Mouse (Mus musculus) midbrain, embryonic 16.5 days (tissue): ENCODE results near the gene Podnl1. TPM values are rescaled to one million over a fixed set of nuclear protein-coding genes. Genes with fewer than 3 reads are reported as not detected.

Experiments used
- ATAC-seq: fragments of 200-750 bp; cut with Nextera tagmentation; 2 replicates; pipeline ENCODE4 v1.8.0; 2017; ENCODE audit warnings: moderate TSS enrichment
- H3K27ac ChIP-seq: fragments of 300-500 bp; sonication (generic); 2 replicates; pipeline ENCODE4 v1.5.1; 2014; ENCODE audit warnings: mild to moderate bottlenecking, low read length, mixed read lengths
- H3K27me3 ChIP-seq: fragments of 300-500 bp; sonication (generic); 2 replicates; pipeline ENCODE4 v1.6.1; 2014; ENCODE audit warnings: low read depth, low read length, mixed read lengths; ENCODE audit not compliant: control insufficient read depth, insufficient read depth
- H3K36me3 ChIP-seq: fragments of 300-500 bp; sonication (generic); 2 replicates; pipeline ENCODE4 v1.6.1; 2014; ENCODE audit warnings: mild to moderate bottlenecking, low read length, moderate library complexity, mixed read lengths; ENCODE audit not compliant: control insufficient read depth, insufficient read depth
- H3K4me1 ChIP-seq: fragments of 300-500 bp; sonication (generic); 2 replicates; pipeline ENCODE4 v1.6.1; 2014; ENCODE audit warnings: mild to moderate bottlenecking, low read length, mixed read lengths; ENCODE audit not compliant: control insufficient read depth, insufficient read depth
- H3K4me2 ChIP-seq: fragments of 300-500 bp; sonication (generic); 2 replicates; pipeline ENCODE4 v1.6.1; 2014; ENCODE audit warnings: mild to moderate bottlenecking, low read length, mixed read lengths
- H3K4me3 ChIP-seq: fragments of 300-500 bp; sonication (generic); 2 replicates; pipeline ENCODE4 v1.5.1; 2014; ENCODE audit warnings: low read depth, mild to moderate bottlenecking, low read length, moderate library complexity, mixed read lengths
- H3K9ac ChIP-seq: fragments of 300-500 bp; sonication (generic); 2 replicates; pipeline ENCODE4 v1.6.1; 2014; ENCODE audit warnings: low read depth, low read length, mixed read lengths
- H3K9me3 ChIP-seq: fragments of 300-500 bp; sonication (generic); replicated peaks from 2 replicates; pipeline ENCODE4 v1.6.1; 2014; ENCODE audit warnings: mild to moderate bottlenecking, low read length, mixed read lengths; ENCODE audit not compliant: control insufficient read depth, poor library complexity, severe bottlenecking
- WGBS: fragments of 180-500 bp; shearing (Covaris S2); extraction: QIAGEN DNeasy Blood & Tissue Kit; methylation state at CpG from one replicate; pipeline ENCODE4 v1.1.7; 2014; 5-methylcytosine and 5-hydroxymethylcytosine counted together
- polyA plus RNA-seq: library from polyadenylated mRNA; unstranded; fragments of >200 nt; fragmentation: Nextera tagmentation; extraction: Ambion mirVana; gene quantifications from 2 replicates; pipeline ENCODE4 v1.2.1, GENCODE M21; 2015

Gene Podnl1
- polyA plus RNA-seq, 1 experiment from 2014 or later = 0.53 TPM

DNA sequence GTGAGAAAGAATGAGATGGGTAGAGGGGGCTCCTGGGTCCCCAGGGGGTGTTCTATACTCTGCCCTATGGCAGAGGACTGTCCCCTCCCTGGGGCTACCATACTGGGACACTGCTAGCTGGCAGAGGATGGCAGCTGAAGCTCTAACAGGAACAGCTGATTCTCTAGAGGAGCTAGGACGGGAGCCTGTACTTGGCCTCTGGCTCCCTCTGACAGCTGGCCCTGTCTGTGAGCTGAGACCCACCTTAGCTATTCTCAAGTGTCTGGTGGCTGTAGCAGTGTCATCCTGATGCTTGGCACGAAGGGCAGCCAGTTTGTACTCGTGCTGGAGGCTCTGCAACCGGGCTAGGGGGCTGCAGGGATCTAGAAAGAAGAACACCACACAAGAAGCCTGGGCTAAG is 15.0 kb downstream of the Podnl1 start:
- Histone ChIP-seq H3K27ac (no peak overlapping the region), H3K4me2 (no peak overlapping the region), H3K27me3 (no peaks in the 10 kb centered on the region), H3K9ac (no peak overlapping the region), H3K36me3 (peaks cover 63% of the 10 kb centered on the region), H3K4me3 (no peak overlapping the region), H3K4me1 (peaks cover under 1% of the 10 kb centered on the region), H3K9me3 (no peaks in the 10 kb centered on the region)
- ATAC-seq = no peak
- WGBS = 88% methylated on average over 4 of the region's 4 CpGs

DNA sequence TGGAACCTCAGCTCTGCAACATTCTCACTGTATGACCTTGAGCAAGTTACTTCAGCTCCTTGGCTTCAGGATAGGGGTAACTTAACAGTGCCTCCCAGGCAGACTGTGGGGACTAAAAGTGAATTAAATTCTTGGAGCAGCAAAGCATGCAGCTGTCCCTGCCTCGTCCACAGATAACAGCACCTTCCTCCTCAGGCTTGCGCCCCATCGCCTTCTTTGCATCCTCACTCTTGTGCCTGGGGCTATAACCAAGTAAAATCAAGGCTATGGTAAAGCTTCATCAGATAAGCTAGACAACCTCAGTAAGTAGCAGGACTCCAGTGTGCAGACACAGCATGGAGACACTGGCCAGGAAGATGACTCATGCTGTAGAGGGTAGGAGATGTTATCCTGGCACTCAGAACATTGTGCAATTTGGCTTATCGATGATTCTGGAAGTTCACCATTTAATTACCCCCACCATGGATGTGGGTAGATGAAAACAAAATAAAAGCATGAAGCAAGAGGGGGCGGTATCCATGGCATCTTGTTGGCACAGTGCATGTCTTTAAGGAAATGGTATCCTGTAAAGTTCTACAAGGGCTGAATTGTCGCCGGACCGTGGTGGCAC is 19.0 kb downstream of the Podnl1 start:
- Histone ChIP-seq H3K9me3 (no peaks in the 10 kb centered on the region), H3K4me1 (peaks cover 19% of the 10 kb centered on the region), H3K27me3 (no peaks in the 10 kb centered on the region), H3K27ac (no peak overlapping the region), H3K36me3 (peaks cover 36% of the 10 kb centered on the region), H3K9ac (no peak overlapping the region), H3K4me2 (no peak overlapping the region), H3K4me3 (no peak overlapping the region)
- ATAC-seq = no peak
- WGBS = 94% methylated on average over 8 of the region's 8 CpGs

DNA sequence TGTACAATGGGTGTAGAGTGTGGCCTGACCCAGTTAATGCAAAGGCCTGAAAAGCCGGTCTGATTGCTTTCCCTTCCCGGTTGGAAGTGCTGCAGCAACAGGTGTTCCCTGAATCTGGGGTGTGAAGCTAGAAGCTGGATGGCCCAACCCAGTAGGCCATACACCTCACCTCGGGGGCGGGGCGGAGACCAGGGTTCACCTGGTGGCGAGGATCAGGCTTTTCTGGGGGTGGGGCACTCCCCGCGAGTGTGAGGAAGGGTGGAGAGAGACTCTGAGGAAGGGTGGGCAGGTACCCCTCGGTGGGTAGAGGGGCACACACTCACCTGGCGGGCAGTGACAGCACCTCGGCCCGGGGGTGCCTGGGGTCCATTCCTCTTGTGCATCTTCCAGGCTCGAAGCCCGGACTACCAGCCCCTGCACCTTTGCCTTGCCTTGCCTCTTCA is 21.6 kb downstream of the Podnl1 start:
- Histone ChIP-seq H3K4me1 (peaks cover 19% of the 10 kb centered on the region), H3K9me3 (no peaks in the 10 kb centered on the region), H3K36me3 (peaks cover 14% of the 10 kb centered on the region), H3K27me3 (no peaks in the 10 kb centered on the region), H3K27ac (no peak overlapping the region; the same call in 1 of the 2 replicates), H3K4me3 (peak overlapping the region; percentile 57), H3K4me2 (peak overlapping the region; percentile 81), H3K9ac (peak overlapping the region; percentile 72)
- ATAC-seq = peak; percentile 77
- 6% methylated on average over 14 of the region's 14 CpGs for WGBS

DNA sequence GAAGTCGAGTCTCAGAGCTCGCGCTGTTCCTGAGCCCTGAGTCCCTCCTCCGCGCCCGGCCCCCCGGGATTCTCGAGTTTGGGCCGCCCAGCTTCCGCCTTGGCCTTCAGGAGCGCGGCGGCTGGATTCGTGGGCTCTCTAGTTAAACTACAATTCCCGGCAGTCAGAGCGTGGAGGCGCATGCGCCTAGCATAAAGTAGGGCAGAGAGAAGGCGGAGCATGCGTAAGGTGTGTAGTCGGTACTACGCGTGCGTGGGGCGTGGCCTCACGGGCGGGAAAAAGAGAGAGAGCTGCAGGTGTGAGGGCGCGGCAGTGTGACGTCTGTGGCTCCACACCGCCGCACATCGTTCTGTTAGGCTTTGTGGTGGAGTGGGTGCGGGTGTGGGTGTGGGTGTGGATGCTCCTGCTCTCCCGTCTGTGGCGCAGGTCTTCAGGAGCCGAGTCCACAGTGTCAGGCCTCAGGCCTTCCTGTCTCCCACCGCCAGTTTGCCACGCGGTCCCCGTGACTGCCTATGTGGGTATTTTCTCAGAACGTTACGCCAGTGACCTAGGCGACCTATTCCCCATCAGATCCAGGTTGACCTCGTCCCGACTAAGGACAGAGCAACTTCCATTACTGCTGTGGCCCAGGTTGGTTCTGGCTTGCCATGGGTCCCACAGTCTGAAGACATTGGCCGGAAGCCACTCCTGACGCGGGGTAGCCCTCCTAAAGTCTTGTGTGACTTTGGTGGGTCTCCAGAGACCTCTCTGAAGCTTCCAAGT is 22.2 kb downstream of the Podnl1 start, which contains the start of the genes Cc2d1a and 4930432K21Rik:
Gene Cc2d1a, minus strand, starts transcription at position 168 of the 762 bp plus-strand sequence.
Gene 4930432K21Rik, plus strand, starts transcription at position 257 of the 762 bp plus-strand sequence.
- H3K4me1 ChIP-seq = peaks cover 19% of the 10 kb centered on the region
- peak; percentile 95 for ATAC-seq
- H3K36me3 ChIP-seq = peaks cover 9% of the 10 kb centered on the region
- no peaks in the 10 kb centered on the region for H3K9me3 ChIP-seq
- H3K27me3 ChIP-seq = no peaks in the 10 kb centered on the region
- H3K4me3 ChIP-seq = peak within 1 kb of the TSS; percentile 57
- peak within 1 kb of the TSS; percentile 72 for H3K9ac ChIP-seq
- peak within 1 kb of the TSS; percentile 6; the same call in 1 of the 2 replicates for H3K27ac ChIP-seq
- 16% methylated on average over 48 of the region's 49 CpGs for WGBS
- peak within 1 kb of the TSS; percentile 81 for H3K4me2 ChIP-seq

DNA sequence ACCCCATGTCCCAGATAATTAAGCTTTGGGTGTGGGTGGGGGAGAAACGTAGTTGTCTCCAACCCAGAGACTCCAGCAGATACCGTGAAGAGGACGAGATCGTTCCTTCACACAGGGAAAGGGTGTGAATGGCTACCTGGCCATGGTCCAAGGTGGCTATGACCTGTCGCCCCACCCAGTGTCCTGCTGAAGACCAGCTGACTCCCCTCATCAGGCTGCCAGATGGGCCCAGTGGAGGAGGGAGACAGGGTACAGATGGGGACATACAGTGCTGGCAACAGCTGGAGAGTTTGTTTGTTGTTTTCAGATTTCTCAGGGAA is 22.7 kb downstream of the Podnl1 start:
- peak overlapping the region; percentile 45; the same call in 1 of the 2 replicates for H3K9ac ChIP-seq

DNA sequence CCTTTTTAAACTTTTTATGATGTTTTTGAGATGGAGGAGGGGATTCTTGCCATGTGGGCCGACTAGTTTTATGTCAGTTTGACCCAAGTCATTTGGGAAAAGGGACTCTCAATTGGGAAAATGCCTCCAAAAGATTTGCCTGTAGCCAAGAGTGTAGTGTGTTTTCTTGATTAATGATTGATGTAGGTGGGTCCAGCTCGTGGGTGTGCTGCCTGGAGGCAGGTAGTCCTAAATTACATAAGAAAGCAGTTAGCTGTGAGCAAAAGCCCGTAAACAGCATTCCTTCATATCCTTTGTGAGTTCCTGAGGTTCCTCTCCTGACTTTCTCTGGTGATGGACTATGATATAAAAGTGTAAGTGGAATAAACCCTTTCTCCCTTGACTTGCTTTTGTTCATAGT is 23.4 kb downstream of the Podnl1 start:
- Histone ChIP-seq H3K9ac (no peak overlapping the region), H3K4me2 (no peak overlapping the region), H3K9me3 (no peaks in the 10 kb centered on the region), H3K36me3 (no peaks in the 10 kb centered on the region), H3K4me1 (peaks cover 19% of the 10 kb centered on the region), H3K27me3 (no peaks in the 10 kb centered on the region), H3K4me3 (no peak overlapping the region), H3K27ac (no peak overlapping the region)
- no peak for ATAC-seq
- 88% methylated on average over 3 of the region's 3 CpGs for WGBS

More for the DNA sequence above, 22.7 kb downstream of the Podnl1 start:
- Histone ChIP-seq H3K36me3 (peaks cover 4% of the 10 kb centered on the region), H3K4me1 (peaks cover 19% of the 10 kb centered on the region), H3K4me3 (peak overlapping the region; percentile 57), H3K27me3 (no peaks in the 10 kb centered on the region), H3K4me2 (peak overlapping the region; percentile 81), H3K9me3 (no peaks in the 10 kb centered on the region), H3K27ac (no peak overlapping the region)
- WGBS = 95% methylated on average over 5 of the region's 5 CpGs
- peak; percentile 9 for ATAC-seq

DNA sequence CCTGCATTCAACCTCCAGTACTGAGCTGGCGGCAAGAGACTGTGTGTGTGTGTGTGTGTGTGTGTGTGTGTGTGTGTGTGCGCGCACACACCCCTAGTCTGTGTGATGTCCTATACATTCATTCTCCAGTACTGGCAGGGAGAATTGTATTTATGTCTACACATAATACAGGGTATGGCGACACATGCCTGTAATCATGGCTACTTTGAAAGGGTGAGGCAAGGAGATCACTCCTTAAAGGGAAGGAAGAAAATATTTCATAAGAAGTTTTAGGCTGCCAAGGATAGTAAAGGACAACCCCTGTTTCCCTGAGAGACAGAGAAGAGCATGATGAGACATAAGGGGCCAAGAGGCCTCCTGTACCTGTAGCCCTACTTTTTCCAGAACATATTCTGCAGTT is 31.8 kb downstream of the Podnl1 start:
- Histone ChIP-seq H3K4me3 (no peak overlapping the region), H3K4me1 (no peaks in the 10 kb centered on the region), H3K9me3 (no peaks in the 10 kb centered on the region), H3K9ac (no peak overlapping the region), H3K4me2 (no peak overlapping the region), H3K27me3 (no peaks in the 10 kb centered on the region), H3K27ac (no peak overlapping the region), H3K36me3 (0 out of 2 replicates have a peak, but pooled peaks cover 2% of the 10 kb centered on the region)
- WGBS = 91% methylated on average over 4 of the region's 4 CpGs
- no peak for ATAC-seq

DNA sequence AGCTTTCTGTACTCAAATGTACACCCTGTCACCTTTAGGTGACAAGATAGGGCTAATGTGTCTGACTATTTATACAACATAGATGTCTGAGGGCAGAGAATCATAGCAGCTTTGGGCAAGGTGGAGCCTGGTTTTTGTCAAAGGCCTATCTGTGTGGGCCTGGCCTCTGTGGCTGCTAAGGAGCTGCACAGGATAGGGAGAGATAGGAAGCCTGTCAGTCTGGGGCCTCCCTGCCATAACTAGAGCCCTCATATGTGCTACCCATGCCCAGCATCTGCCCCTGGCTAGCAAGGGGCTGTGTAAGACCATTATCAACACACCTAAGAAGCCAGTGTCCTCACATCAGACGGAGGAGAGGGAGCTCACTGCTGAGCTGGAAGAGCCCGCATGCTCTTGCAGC is 41.9 kb downstream of the Podnl1 start:
- no peak for ATAC-seq
- Histone ChIP-seq H3K4me2 (no peak overlapping the region), H3K4me1 (no peaks in the 10 kb centered on the region), H3K27ac (no peak overlapping the region), H3K9me3 (no peaks in the 10 kb centered on the region), H3K4me3 (no peak overlapping the region), H3K27me3 (no peaks in the 10 kb centered on the region), H3K36me3 (peaks cover 2% of the 10 kb centered on the region), H3K9ac (no peak overlapping the region; the same call in 1 of the 2 replicates)
- 89% methylated on average over 2 of the region's 2 CpGs for WGBS

DNA sequence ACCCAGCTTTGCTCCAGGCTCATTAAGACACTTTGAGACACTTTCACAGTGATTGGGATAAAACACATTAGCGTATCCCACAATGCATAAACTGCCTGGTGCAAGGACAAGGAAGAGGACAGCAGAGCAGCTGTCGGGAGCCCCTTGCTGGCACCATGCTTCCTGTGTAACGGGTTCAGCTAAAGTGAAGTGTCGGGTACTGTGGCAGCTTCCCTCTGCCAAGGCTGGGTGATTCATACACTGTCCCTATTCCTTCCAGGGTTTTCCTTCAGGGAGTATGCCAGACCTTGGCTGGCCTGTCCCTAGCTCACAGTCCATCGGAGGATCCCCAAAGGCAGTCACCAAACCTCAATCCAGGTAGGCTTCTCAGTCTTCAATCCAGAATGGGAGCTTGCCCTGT is 44.3 kb downstream of the Podnl1 start:
- Histone ChIP-seq H3K4me1 (no peaks in the 10 kb centered on the region), H3K4me2 (no peak overlapping the region), H3K9me3 (no peaks in the 10 kb centered on the region), H3K27ac (no peak overlapping the region), H3K4me3 (no peak overlapping the region), H3K36me3 (peaks cover 10% of the 10 kb centered on the region), H3K9ac (no peak overlapping the region), H3K27me3 (no peaks in the 10 kb centered on the region)
- WGBS = 96% methylated on average over 5 of the region's 5 CpGs
- no peak for ATAC-seq
